Mouse (Mus musculus): ENCODE measurements around the gene Sdk1. TPM values are rescaled to one million over a fixed set of nuclear protein-coding genes. Genes with fewer than 3 reads are reported as not detected.

The Sdk1 gene
- polyA plus RNA-seq, 1 experiment from 2014 or later: 0.71 TPM

DNA sequence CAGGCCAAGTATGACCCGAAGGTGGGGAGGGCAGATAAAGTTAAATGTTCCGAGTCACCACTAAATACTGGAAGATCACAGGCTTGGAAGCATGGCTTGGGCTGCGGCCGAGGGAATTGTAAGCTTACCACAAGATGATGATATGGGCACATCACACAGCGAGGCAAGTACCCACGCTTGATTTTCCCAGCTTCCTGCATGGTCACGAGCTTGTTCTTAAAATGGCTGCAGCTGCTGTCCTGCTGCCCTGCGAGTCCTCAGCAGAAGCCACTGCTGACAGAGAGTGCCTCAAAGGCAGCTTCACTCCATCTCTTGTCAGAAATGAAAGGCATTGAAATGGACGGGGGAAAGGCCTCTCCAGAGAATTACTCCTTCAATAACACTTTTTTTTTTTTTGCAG lies 697.7 kb downstream of the Sdk1 start:
- Histone ChIP-seq H3K27ac (no peak overlapping the region), H3K36me3 (ENCODE audit: poor library complexity, severe bottlenecking) (no peaks in the 10 kb centered on the region), H3K9me3 (replicated peaks) (no peaks in the 10 kb centered on the region), H3K4me3 (no peak overlapping the region), H3K9ac (no peak overlapping the region), H3K4me2 (no peak overlapping the region), H3K27me3 (no peaks in the 10 kb centered on the region), H3K4me1 (no peaks in the 10 kb centered on the region)
- no peak for ATAC-seq
- 82% methylated on average over 9 of the region's 9 CpGs for WGBS

- ATAC-seq: no peak
- Histone ChIP-seq H3K9ac (no peak overlapping the region), H3K4me2 (no peak overlapping the region), H3K4me3 (no peak overlapping the region), H3K36me3 (ENCODE audit: poor library complexity, severe bottlenecking) (no peaks in the 10 kb centered on the region), H3K27ac (no peak overlapping the region), H3K9me3 (replicated peaks) (no peaks in the 10 kb centered on the region), H3K4me1 (no peaks in the 10 kb centered on the region), H3K27me3 (no peaks in the 10 kb centered on the region)
- WGBS: 70% methylated on average over 8 of the region's 8 CpGs
Measured at GRCm38 (mm10) chr5:141940636-141941035, 699.3 kb downstream of the Sdk1 start.

GRCm38 (mm10) chr5:141950791-141951190 lies 709.5 kb downstream of the Sdk1 start:
- Histone ChIP-seq H3K9me3 (replicated peaks) (no peaks in the 10 kb centered on the region), H3K9ac (no peak overlapping the region), H3K4me2 (no peak overlapping the region), H3K27ac (no peak overlapping the region), H3K36me3 (ENCODE audit: poor library complexity, severe bottlenecking) (no peaks in the 10 kb centered on the region), H3K4me3 (no peak overlapping the region), H3K27me3 (no peaks in the 10 kb centered on the region), H3K4me1 (peaks cover 10% of the 10 kb centered on the region; the same call in 1 of the 2 replicates)
- no peak for ATAC-seq
- 59% methylated on average over 11 of the region's 11 CpGs for WGBS

GRCm38 (mm10) chr5:141952270-141952669 lies 711.0 kb downstream of the Sdk1 start:
- WGBS: 92% methylated on average over 2 of the region's 2 CpGs
- H3K36me3 ChIP-seq (ENCODE audit: poor library complexity, severe bottlenecking): no peaks in the 10 kb centered on the region
- H3K9ac ChIP-seq: no peak overlapping the region
- H3K4me2 ChIP-seq: no peak overlapping the region
- no peaks in the 10 kb centered on the region for H3K27me3 ChIP-seq
- no peak overlapping the region for H3K27ac ChIP-seq
- H3K4me1 ChIP-seq: peaks cover 10% of the 10 kb centered on the region; the same call in 1 of the 2 replicates
- no peaks in the 10 kb centered on the region for H3K9me3 ChIP-seq (replicated peaks)
- no peak for ATAC-seq
- no peak overlapping the region for H3K4me3 ChIP-seq

DNA sequence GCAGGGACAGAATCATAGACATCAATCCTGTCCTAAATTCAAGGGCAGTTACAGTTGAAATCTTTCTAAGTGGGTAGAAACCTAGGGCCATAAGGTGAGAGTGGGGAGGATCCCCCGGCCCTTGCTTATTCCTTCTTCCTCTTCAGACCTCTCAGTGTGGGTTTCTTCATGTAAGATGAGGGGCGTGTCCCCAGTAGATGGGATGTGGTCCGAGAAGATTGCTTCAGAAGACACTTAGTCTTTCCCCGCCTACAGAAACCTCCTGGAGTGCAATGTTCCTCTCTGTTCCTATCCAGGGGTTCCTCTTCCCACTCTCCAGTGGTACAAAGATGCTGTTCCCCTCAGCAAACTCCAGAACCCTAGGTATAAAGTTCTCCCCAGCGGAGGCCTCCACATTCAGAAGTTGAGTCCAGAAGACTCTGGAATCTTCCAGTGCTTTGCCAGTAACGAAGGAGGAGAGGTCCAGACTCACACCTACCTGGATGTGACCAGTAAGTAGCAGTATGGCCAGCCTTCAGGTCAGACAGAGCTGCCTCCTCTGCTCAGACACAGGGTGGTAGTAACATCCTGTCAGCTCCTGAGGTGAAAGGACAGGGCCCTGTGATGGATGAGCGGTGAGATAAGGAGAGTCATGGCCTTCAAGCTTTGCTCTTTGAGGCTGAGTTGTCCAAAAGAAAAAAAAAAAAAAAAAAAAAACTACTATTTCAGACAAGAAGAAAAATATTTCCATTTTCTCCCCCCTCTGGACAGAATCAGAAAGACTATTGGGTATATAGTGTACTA lies 711.6 kb downstream of the Sdk1 start:
- WGBS: 91% methylated on average over 7 of the region's 7 CpGs
- H3K4me1 ChIP-seq: peaks cover 10% of the 10 kb centered on the region; the same call in 1 of the 2 replicates
- H3K4me3 ChIP-seq: no peak overlapping the region
- no peak overlapping the region for H3K27ac ChIP-seq
- no peaks in the 10 kb centered on the region for H3K36me3 ChIP-seq (ENCODE audit: poor library complexity, severe bottlenecking)
- H3K9ac ChIP-seq: no peak overlapping the region
- H3K4me2 ChIP-seq: no peak overlapping the region
- ATAC-seq: no peak
- no peaks in the 10 kb centered on the region for H3K9me3 ChIP-seq (replicated peaks)
- no peaks in the 10 kb centered on the region for H3K27me3 ChIP-seq

- Histone ChIP-seq H3K36me3 (ENCODE audit: poor library complexity, severe bottlenecking) (no peaks in the 10 kb centered on the region), H3K4me2 (no peak overlapping the region), H3K27me3 (no peaks in the 10 kb centered on the region), H3K27ac (no peak overlapping the region), H3K4me3 (no peak overlapping the region), H3K9me3 (replicated peaks) (no peaks in the 10 kb centered on the region), H3K9ac (no peak overlapping the region), H3K4me1 (no peaks in the 10 kb centered on the region)
- no peak for ATAC-seq
Measured at GRCm38 (mm10) chr5:141971071-141971470, 729.8 kb downstream of the Sdk1 start.

DNA sequence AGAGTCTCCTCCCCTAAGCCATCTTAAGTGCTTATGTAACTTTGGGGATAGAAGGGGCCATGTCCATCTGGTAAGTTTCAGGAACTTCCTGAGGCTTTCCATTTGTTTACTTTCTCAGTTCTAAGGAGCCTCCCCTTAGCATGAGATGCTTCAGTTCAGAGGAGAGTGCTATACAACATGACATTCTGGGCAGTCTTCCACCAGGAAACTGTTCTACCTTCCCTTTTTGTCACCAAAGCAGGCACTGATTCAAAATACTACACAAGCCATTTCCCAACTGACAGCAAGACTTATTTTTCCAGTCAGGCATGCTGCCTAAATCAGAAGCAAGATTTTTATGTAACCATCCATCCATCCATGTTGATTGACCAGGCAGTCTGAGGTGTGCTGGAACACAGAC lies 738.2 kb downstream of the Sdk1 start:
- Histone ChIP-seq H3K4me2 (no peak overlapping the region), H3K9ac (no peak overlapping the region), H3K36me3 (ENCODE audit: poor library complexity, severe bottlenecking) (no peaks in the 10 kb centered on the region), H3K9me3 (replicated peaks) (no peaks in the 10 kb centered on the region), H3K4me1 (no peaks in the 10 kb centered on the region), H3K4me3 (no peak overlapping the region), H3K27ac (no peak overlapping the region), H3K27me3 (no peaks in the 10 kb centered on the region)
- no peak for ATAC-seq

GRCm38 (mm10) chr5:141980746-141981145 lies 739.5 kb downstream of the Sdk1 start:
- no peak overlapping the region for H3K9ac ChIP-seq
- ATAC-seq: no peak
- H3K9me3 ChIP-seq (replicated peaks): no peaks in the 10 kb centered on the region
- H3K27ac ChIP-seq: no peak overlapping the region
- no peaks in the 10 kb centered on the region for H3K27me3 ChIP-seq
- H3K4me2 ChIP-seq: no peak overlapping the region
- H3K4me3 ChIP-seq: no peak overlapping the region
- H3K4me1 ChIP-seq: no peaks in the 10 kb centered on the region
- H3K36me3 ChIP-seq (ENCODE audit: poor library complexity, severe bottlenecking): no peaks in the 10 kb centered on the region
- 77% methylated on average over 6 of the region's 6 CpGs for WGBS

- Histone ChIP-seq H3K4me1 (no peaks in the 10 kb centered on the region), H3K9ac (no peak overlapping the region), H3K4me3 (no peak overlapping the region), H3K27ac (no peak overlapping the region), H3K36me3 (ENCODE audit: poor library complexity, severe bottlenecking) (no peaks in the 10 kb centered on the region), H3K9me3 (replicated peaks) (no peaks in the 10 kb centered on the region), H3K27me3 (no peaks in the 10 kb centered on the region), H3K4me2 (no peak overlapping the region)
- WGBS: 78% methylated on average over 4 of the region's 4 CpGs
- ATAC-seq: no peak
Measured at GRCm38 (mm10) chr5:141984322-141984721, 743.0 kb downstream of the Sdk1 start.

DNA sequence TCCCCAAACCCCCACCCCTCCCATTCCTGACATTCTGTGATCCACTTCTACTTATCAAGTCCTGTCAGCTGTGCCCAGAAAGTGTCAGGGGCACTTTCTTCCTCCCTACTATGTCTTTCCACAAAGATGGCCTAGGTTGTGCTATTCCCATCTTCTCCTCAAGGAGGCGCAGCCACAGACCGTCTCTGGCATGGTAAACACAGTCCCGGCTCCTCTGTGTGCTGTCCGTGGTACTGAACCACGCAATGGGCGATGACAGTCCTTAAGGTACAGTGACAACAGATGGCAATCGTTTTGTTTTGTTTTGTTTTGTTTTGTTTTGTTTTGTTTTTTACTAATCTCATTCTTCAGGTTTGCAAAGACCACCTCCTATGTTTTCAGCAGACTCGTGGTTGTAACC lies 743.7 kb downstream of the Sdk1 start:
- no peak for ATAC-seq
- Histone ChIP-seq H3K4me1 (no peaks in the 10 kb centered on the region), H3K27ac (no peak overlapping the region), H3K4me3 (no peak overlapping the region), H3K27me3 (no peaks in the 10 kb centered on the region), H3K9ac (no peak overlapping the region), H3K36me3 (ENCODE audit: poor library complexity, severe bottlenecking) (no peaks in the 10 kb centered on the region), H3K4me2 (no peak overlapping the region), H3K9me3 (replicated peaks) (no peaks in the 10 kb centered on the region)
- 10% methylated on average over 8 of the region's 8 CpGs for WGBS

DNA sequence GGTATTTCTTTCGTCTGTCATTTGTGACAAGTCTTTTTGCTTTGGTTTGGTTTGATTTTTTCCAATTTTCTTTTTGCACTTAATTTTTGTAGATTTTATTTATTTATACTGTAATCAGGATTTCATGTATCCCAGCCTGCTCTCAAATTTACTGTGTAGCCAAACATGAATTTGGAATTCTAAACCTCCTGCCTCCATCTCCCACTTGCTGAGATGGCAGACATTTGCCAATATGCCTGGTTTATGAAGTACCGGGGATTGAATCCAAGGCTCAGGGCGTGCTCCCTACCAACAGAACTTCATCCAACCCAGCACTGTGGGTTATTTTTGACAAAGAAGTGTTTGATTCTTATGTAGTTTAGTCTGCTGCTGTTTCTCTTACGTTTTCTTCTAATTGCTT lies 744.3 kb downstream of the Sdk1 start:
- Histone ChIP-seq H3K27ac (no peak overlapping the region), H3K9me3 (replicated peaks) (no peaks in the 10 kb centered on the region), H3K27me3 (no peaks in the 10 kb centered on the region), H3K4me3 (no peak overlapping the region), H3K4me2 (no peak overlapping the region), H3K9ac (no peak overlapping the region), H3K4me1 (no peaks in the 10 kb centered on the region), H3K36me3 (ENCODE audit: poor library complexity, severe bottlenecking) (no peaks in the 10 kb centered on the region)
- WGBS: 84% methylated on average over 4 of the region's 4 CpGs
- no peak for ATAC-seq

DNA sequence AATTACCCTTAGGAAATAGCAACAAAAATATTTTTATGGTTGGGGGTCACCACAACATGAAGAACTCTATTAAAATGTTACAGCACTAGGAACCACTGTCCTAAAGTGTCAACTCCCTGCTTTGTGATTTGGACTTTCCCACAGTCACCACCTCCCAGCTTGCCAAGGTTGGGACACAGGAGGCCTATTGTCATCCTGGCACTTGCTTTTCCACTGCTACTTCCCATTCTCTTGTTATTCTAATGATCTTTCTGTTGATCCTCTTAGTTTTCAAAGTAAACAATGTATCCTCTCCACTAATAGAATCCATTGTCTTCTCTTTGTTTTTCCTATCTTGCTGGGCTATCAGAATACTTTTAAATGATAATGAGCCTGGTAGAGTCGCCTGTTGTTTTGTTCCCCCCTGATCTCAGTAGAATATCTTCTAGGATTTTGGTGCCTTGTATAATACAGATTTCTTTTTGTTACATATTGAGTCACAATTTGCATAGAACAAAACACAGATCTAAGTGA lies 746.1 kb downstream of the Sdk1 start:
- Histone ChIP-seq H3K9ac (no peak overlapping the region), H3K4me1 (no peaks in the 10 kb centered on the region), H3K27ac (no peak overlapping the region), H3K9me3 (replicated peaks) (no peaks in the 10 kb centered on the region), H3K36me3 (ENCODE audit: poor library complexity, severe bottlenecking) (no peaks in the 10 kb centered on the region), H3K4me3 (no peak overlapping the region), H3K27me3 (no peaks in the 10 kb centered on the region), H3K4me2 (no peak overlapping the region)
- WGBS: 17% methylated on average over 1 of the region's 1 CpGs
- no peak for ATAC-seq

- H3K36me3 ChIP-seq (ENCODE audit: poor library complexity, severe bottlenecking): no peaks in the 10 kb centered on the region
- H3K9me3 ChIP-seq (replicated peaks): no peaks in the 10 kb centered on the region
- H3K9ac ChIP-seq: no peak overlapping the region
- H3K4me1 ChIP-seq: no peaks in the 10 kb centered on the region
- no peaks in the 10 kb centered on the region for H3K27me3 ChIP-seq
- no peak overlapping the region for H3K4me3 ChIP-seq
- no peak overlapping the region for H3K4me2 ChIP-seq
- no peak overlapping the region for H3K27ac ChIP-seq
- WGBS: 73% methylated on average over 5 of the region's 5 CpGs
- ATAC-seq: no peak
Measured at GRCm38 (mm10) chr5:141988685-141989084, 747.4 kb downstream of the Sdk1 start.
